Mouse (Mus musculus) cortical plate, adult 2 months (tissue): ENCODE measurements at regions not wholly inside any gene's neighbourhood (a gene's known extent, or its start where the extent isn't known, plus 50 kb on each side); places are given as distances from the start of the nearest gene placed in this dataset.

ENCODE experiments used
- CTCF ChIP-seq: fragments of 200-500 bp; IDR thresholded peaks from 2 replicates; pipeline ENCODE4 v1.5.1; 2011; ENCODE audit warnings: mild to moderate bottlenecking, control low read depth, low read length; ENCODE audit not compliant: insufficient read depth; ENCODE audit errors: extremely low read depth
- POLR2A ChIP-seq: fragments of 200-500 bp; IDR thresholded peaks from 2 replicates; pipeline ENCODE4 v1.6.1; 2011; ENCODE audit warnings: mild to moderate bottlenecking, low read length, control low read depth; ENCODE audit not compliant: insufficient read depth; ENCODE audit errors: extremely low read depth

- TF ChIP-seq CTCF (no peak), POLR2A (no peak)
These were observed 258.9 kb upstream of the Cwc22 start for GRCm38 (mm10) chr2:78205125-78205524.
